Mouse (Mus musculus): Measurements from ENCODE around the gene Alox12. TPM values are rescaled to one million over a fixed set of nuclear protein-coding genes. Genes with fewer than 3 reads are reported as not detected.

Gene Alox12
- 9.6 and 10.5 TPM in 2 replicates for total RNA-seq (2017)

GRCm38 (mm10) chr11:70254931-70255531 lies at the start of gene Alox12:
Gene Alox12, minus strand, starts transcription at chr11:70255353.
- 0 out of 2 replicates have a peak, but pooled peaks have one; percentile 6 for ATAC-seq (ENCODE audit: extremely low read depth, insufficient number of reproducible peaks, low FRiP score, poor library complexity, severe bottlenecking)

- ATAC-seq (ENCODE audit: extremely low read depth, insufficient number of reproducible peaks, low FRiP score, poor library complexity, severe bottlenecking) = no peak
Observed at GRCm38 (mm10) chr11:70302293-70302692, 47.1 kb upstream of the Alox12 start.

- no peak for ATAC-seq (ENCODE audit: extremely low read depth, insufficient number of reproducible peaks, low FRiP score, poor library complexity, severe bottlenecking)
Observed at GRCm38 (mm10) chr11:70297836-70298454, 42.8 kb upstream of the Alox12 start.

GRCm38 (mm10) chr11:70297405-70297804 lies 42.3 kb upstream of the Alox12 start:
- no peak for ATAC-seq (ENCODE audit: extremely low read depth, insufficient number of reproducible peaks, low FRiP score, poor library complexity, severe bottlenecking)

GRCm38 (mm10) chr11:70293881-70294280 lies 38.7 kb upstream of the Alox12 start:
- no peak for ATAC-seq (ENCODE audit: extremely low read depth, insufficient number of reproducible peaks, low FRiP score, poor library complexity, severe bottlenecking)

- ATAC-seq (ENCODE audit: extremely low read depth, insufficient number of reproducible peaks, low FRiP score, poor library complexity, severe bottlenecking) = no peak
Observed at GRCm38 (mm10) chr11:70291235-70291634, 36.1 kb upstream of the Alox12 start.

- ATAC-seq (ENCODE audit: extremely low read depth, insufficient number of reproducible peaks, low FRiP score, poor library complexity, severe bottlenecking) = no peak
Observed at GRCm38 (mm10) chr11:70289236-70289635, 34.1 kb upstream of the Alox12 start.

- ATAC-seq (ENCODE audit: extremely low read depth, insufficient number of reproducible peaks, low FRiP score, poor library complexity, severe bottlenecking) = no peak
Observed at GRCm38 (mm10) chr11:70288102-70288501, 32.9 kb upstream of the Alox12 start.

- no peak for ATAC-seq (ENCODE audit: extremely low read depth, insufficient number of reproducible peaks, low FRiP score, poor library complexity, severe bottlenecking)
Observed at GRCm38 (mm10) chr11:70285686-70286085, 30.5 kb upstream of the Alox12 start.

- ATAC-seq (ENCODE audit: extremely low read depth, insufficient number of reproducible peaks, low FRiP score, poor library complexity, severe bottlenecking) = no peak
Observed at GRCm38 (mm10) chr11:70284757-70285156, 29.6 kb upstream of the Alox12 start.

GRCm38 (mm10) chr11:70283666-70284065 lies 28.5 kb upstream of the Alox12 start:
- no peak for ATAC-seq (ENCODE audit: extremely low read depth, insufficient number of reproducible peaks, low FRiP score, poor library complexity, severe bottlenecking)

- ATAC-seq (ENCODE audit: extremely low read depth, insufficient number of reproducible peaks, low FRiP score, poor library complexity, severe bottlenecking) = 0 out of 2 replicates have a peak, but pooled peaks have one; percentile 30
Observed at GRCm38 (mm10) chr11:70280441-70280840, 25.3 kb upstream of the Alox12 start.

- no peak for ATAC-seq (ENCODE audit: extremely low read depth, insufficient number of reproducible peaks, low FRiP score, poor library complexity, severe bottlenecking)
Observed at GRCm38 (mm10) chr11:70278961-70279360, 23.8 kb upstream of the Alox12 start.

- no peak for ATAC-seq (ENCODE audit: extremely low read depth, insufficient number of reproducible peaks, low FRiP score, poor library complexity, severe bottlenecking)
Observed at GRCm38 (mm10) chr11:70271641-70272040, 16.5 kb upstream of the Alox12 start.

GRCm38 (mm10) chr11:70266405-70266804 lies 11.3 kb upstream of the Alox12 start:
- no peak for ATAC-seq (ENCODE audit: extremely low read depth, insufficient number of reproducible peaks, low FRiP score, poor library complexity, severe bottlenecking)

GRCm38 (mm10) chr11:70265819-70266218 lies 10.7 kb upstream of the Alox12 start:
- ATAC-seq (ENCODE audit: extremely low read depth, insufficient number of reproducible peaks, low FRiP score, poor library complexity, severe bottlenecking) = no peak

GRCm38 (mm10) chr11:70265252-70265651 lies 10.1 kb upstream of the Alox12 start:
- ATAC-seq (ENCODE audit: extremely low read depth, insufficient number of reproducible peaks, low FRiP score, poor library complexity, severe bottlenecking) = no peak

GRCm38 (mm10) chr11:70259035-70259434 lies 3.9 kb upstream of the Alox12 start:
- no peak for ATAC-seq (ENCODE audit: extremely low read depth, insufficient number of reproducible peaks, low FRiP score, poor library complexity, severe bottlenecking)

- no peak for ATAC-seq (ENCODE audit: extremely low read depth, insufficient number of reproducible peaks, low FRiP score, poor library complexity, severe bottlenecking)
Observed at GRCm38 (mm10) chr11:70254337-70254736, 816 bp downstream of the Alox12 start.

GRCm38 (mm10) chr11:70251853-70252252 lies 3.3 kb downstream of the Alox12 start:
- ATAC-seq (ENCODE audit: extremely low read depth, insufficient number of reproducible peaks, low FRiP score, poor library complexity, severe bottlenecking) = no peak

- ATAC-seq (ENCODE audit: extremely low read depth, insufficient number of reproducible peaks, low FRiP score, poor library complexity, severe bottlenecking) = no peak
Observed at GRCm38 (mm10) chr11:70250150-70250549, 5.0 kb downstream of the Alox12 start.
